Mouse (Mus musculus) lung, embryonic 15.5 days (tissue): ENCODE data around the gene Asic1. TPM values are rescaled to one million over a fixed set of nuclear protein-coding genes. Genes with fewer than 3 reads are reported as not detected.

Source experiments
- ATAC-seq: fragments of 200-750 bp; cut with Nextera tagmentation; 2 replicates; pipeline ENCODE4 v1.8.0; 2017; ENCODE audit warnings: moderate number of reproducible peaks, borderline replicate concordance; ENCODE audit not compliant: low FRiP score, low TSS enrichment; ENCODE audit errors: extremely low read depth
- H3K27ac ChIP-seq: fragments of 300-500 bp; sonication (generic); 2 replicates; pipeline ENCODE4 v1.5.1; 2015; ENCODE audit warnings: moderate library complexity, mild to moderate bottlenecking, inconsistent platforms
- H3K27me3 ChIP-seq: fragments of 300-500 bp; sonication (generic); 2 replicates; pipeline ENCODE4 v1.6.1; 2015; ENCODE audit warnings: inconsistent platforms
- H3K36me3 ChIP-seq: fragments of 300-500 bp; sonication (generic); 2 replicates; pipeline ENCODE4 v1.6.1; 2015; ENCODE audit warnings: inconsistent platforms
- H3K4me1 ChIP-seq: fragments of 300-500 bp; sonication (generic); 2 replicates; pipeline ENCODE4 v1.6.1; 2015; ENCODE audit warnings: inconsistent platforms
- H3K4me2 ChIP-seq: fragments of 300-500 bp; sonication (generic); 2 replicates; pipeline ENCODE4 v1.6.1; 2015; ENCODE audit warnings: inconsistent platforms, mild to moderate bottlenecking, moderate library complexity
- H3K4me3 ChIP-seq: fragments of 300-500 bp; sonication (generic); 2 replicates; pipeline ENCODE4 v1.5.1; 2015; ENCODE audit warnings: mild to moderate bottlenecking, inconsistent platforms
- H3K9ac ChIP-seq: fragments of 300-500 bp; sonication (generic); 2 replicates; pipeline ENCODE4 v1.6.1; 2015; ENCODE audit warnings: inconsistent platforms
- H3K9me3 ChIP-seq: fragments of 300-500 bp; sonication (generic); 2 replicates; pipeline ENCODE4 v1.6.1; 2016; ENCODE audit warnings: inconsistent platforms
- WGBS: fragments of 180-500 bp; shearing (Covaris S2); methylation state at CpG from one replicate; pipeline ENCODE4 v1.1.7; 2015; 5-methylcytosine and 5-hydroxymethylcytosine counted together
- polyA plus RNA-seq: library from polyadenylated mRNA; unstranded; fragments of >200 nt; fragmentation: Nextera tagmentation; extraction: Ambion mirVana; gene quantifications from 2 replicates; pipeline ENCODE4 v1.2.1, GENCODE M21; 2015

The Asic1 gene
- polyA plus RNA-seq, 1 experiment from 2014 or later: 1.8 TPM

- Histone ChIP-seq H3K4me2 (0 out of 2 replicates have a peak overlapping the region, but pooled peaks have one; percentile 76), H3K36me3 (peaks cover 52% of the 10 kb centered on the region)
Observed at GRCm38 (mm10) chr15:99704881-99705280, 34.7 kb downstream of the Asic1 start.

GRCm38 (mm10) chr15:99705440-99706048, 35.4 kb downstream of the Asic1 start, which contains the start of gene Gm17349:
TSS of gene Gm17349 (minus strand) at chr15:99705490.
- H3K27ac ChIP-seq: peak within 1 kb of the TSS; percentile 41
- no peaks in the 10 kb centered on the region for H3K27me3 ChIP-seq
- WGBS: 69% methylated on average over 11 of the region's 11 CpGs
- H3K36me3 ChIP-seq: peaks cover 59% of the 10 kb centered on the region
- no peaks in the 10 kb centered on the region for H3K9me3 ChIP-seq
- no peak for ATAC-seq
- peaks cover 23% of the 10 kb centered on the region for H3K4me1 ChIP-seq
- no peak within 1 kb of the TSS for H3K4me3 ChIP-seq
- H3K4me2 ChIP-seq: peak within 1 kb of the TSS; percentile 76
- H3K9ac ChIP-seq: 0 out of 2 replicates have a peak within 1 kb of the TSS, but pooled peaks have one; percentile 15

More at GRCm38 (mm10) chr15:99704881-99705280, 34.7 kb downstream of the Asic1 start:
- peaks cover 23% of the 10 kb centered on the region for H3K4me1 ChIP-seq
- ATAC-seq: no peak
- no peak overlapping the region for H3K4me3 ChIP-seq
- no peaks in the 10 kb centered on the region for H3K9me3 ChIP-seq
- no peak overlapping the region for H3K9ac ChIP-seq
- 77% methylated on average over 7 of the region's 7 CpGs for WGBS
- H3K27ac ChIP-seq: peak overlapping the region; percentile 41
- H3K27me3 ChIP-seq: no peaks in the 10 kb centered on the region

GRCm38 (mm10) chr15:99708176-99708575, 38.0 kb downstream of the Asic1 start:
- Histone ChIP-seq H3K27me3 (no peaks in the 10 kb centered on the region), H3K9ac (no peak overlapping the region), H3K27ac (no peak overlapping the region), H3K9me3 (no peaks in the 10 kb centered on the region), H3K36me3 (peaks cover 85% of the 10 kb centered on the region), H3K4me2 (no peak overlapping the region), H3K4me1 (peaks cover 12% of the 10 kb centered on the region), H3K4me3 (no peak overlapping the region)
- WGBS: 95% methylated on average over 13 of the region's 13 CpGs
- ATAC-seq: no peak

GRCm38 (mm10) chr15:99710221-99711190, 40.3 kb downstream of the Asic1 start:
- Histone ChIP-seq H3K4me1 (no peaks in the 10 kb centered on the region), H3K9me3 (no peaks in the 10 kb centered on the region), H3K36me3 (peaks cover 86% of the 10 kb centered on the region), H3K4me3 (no peak overlapping the region), H3K27me3 (no peaks in the 10 kb centered on the region), H3K27ac (no peak overlapping the region), H3K4me2 (no peak overlapping the region), H3K9ac (no peak overlapping the region)
- 82% methylated on average over 10 of the region's 10 CpGs for WGBS
- ATAC-seq: no peak

GRCm38 (mm10) chr15:99711491-99711890, 41.3 kb downstream of the Asic1 start:
- no peak overlapping the region for H3K9ac ChIP-seq
- H3K4me3 ChIP-seq: no peak overlapping the region
- peaks cover 79% of the 10 kb centered on the region for H3K36me3 ChIP-seq
- 0 out of 2 replicates have a peak, but pooled peaks cover 2% of the 10 kb centered on the region for H3K4me1 ChIP-seq
- no peak overlapping the region for H3K4me2 ChIP-seq
- no peaks in the 10 kb centered on the region for H3K9me3 ChIP-seq
- H3K27ac ChIP-seq: no peak overlapping the region
- 58% methylated on average over 3 of the region's 3 CpGs for WGBS
- no peak for ATAC-seq
- H3K27me3 ChIP-seq: no peaks in the 10 kb centered on the region

- Histone ChIP-seq H3K4me1 (0 out of 2 replicates have a peak, but pooled peaks cover 2% of the 10 kb centered on the region), H3K4me3 (no peak overlapping the region), H3K4me2 (no peak overlapping the region), H3K27me3 (no peaks in the 10 kb centered on the region), H3K9ac (no peak overlapping the region), H3K27ac (no peak overlapping the region), H3K9me3 (no peaks in the 10 kb centered on the region), H3K36me3 (peaks cover 66% of the 10 kb centered on the region)
- no peak for ATAC-seq
- 70% methylated on average over 13 of the region's 13 CpGs for WGBS
Observed at GRCm38 (mm10) chr15:99712666-99713559, 42.7 kb downstream of the Asic1 start.

- Histone ChIP-seq H3K27me3 (no peaks in the 10 kb centered on the region), H3K4me1 (0 out of 2 replicates have a peak, but pooled peaks cover 2% of the 10 kb centered on the region), H3K4me2 (no peak overlapping the region), H3K9me3 (no peaks in the 10 kb centered on the region), H3K36me3 (peaks cover 59% of the 10 kb centered on the region), H3K9ac (no peak overlapping the region), H3K27ac (no peak overlapping the region), H3K4me3 (no peak overlapping the region)
- no peak for ATAC-seq
- WGBS: 86% methylated on average over 3 of the region's 3 CpGs
Observed at GRCm38 (mm10) chr15:99713569-99713968, 43.4 kb downstream of the Asic1 start.

GRCm38 (mm10) chr15:99714206-99714605, 44.0 kb downstream of the Asic1 start:
- H3K9ac ChIP-seq: no peak overlapping the region
- no peak overlapping the region for H3K27ac ChIP-seq
- H3K4me1 ChIP-seq: 0 out of 2 replicates have a peak, but pooled peaks cover 2% of the 10 kb centered on the region
- WGBS: 64% methylated on average over 4 of the region's 4 CpGs
- no peaks in the 10 kb centered on the region for H3K9me3 ChIP-seq
- H3K4me3 ChIP-seq: no peak overlapping the region
- H3K27me3 ChIP-seq: no peaks in the 10 kb centered on the region
- peaks cover 53% of the 10 kb centered on the region for H3K36me3 ChIP-seq
- ATAC-seq: no peak
- H3K4me2 ChIP-seq: no peak overlapping the region

- Histone ChIP-seq H3K9ac (no peak overlapping the region), H3K9me3 (no peaks in the 10 kb centered on the region), H3K27ac (no peak overlapping the region), H3K36me3 (peaks cover 46% of the 10 kb centered on the region), H3K27me3 (no peaks in the 10 kb centered on the region), H3K4me1 (0 out of 2 replicates have a peak, but pooled peaks cover 2% of the 10 kb centered on the region), H3K4me3 (no peak overlapping the region), H3K4me2 (no peak overlapping the region)
- ATAC-seq: peak; percentile 15; the same call in 1 of the 2 replicates
- 48% methylated on average over 7 of the region's 7 CpGs for WGBS
Observed at GRCm38 (mm10) chr15:99714858-99715257, 44.7 kb downstream of the Asic1 start.

GRCm38 (mm10) chr15:99715361-99715865, 45.2 kb downstream of the Asic1 start:
- H3K4me2 ChIP-seq: no peak overlapping the region
- 82% methylated on average over 13 of the region's 13 CpGs for WGBS
- H3K9ac ChIP-seq: no peak overlapping the region
- ATAC-seq: no peak
- no peaks in the 10 kb centered on the region for H3K27me3 ChIP-seq
- peaks cover 41% of the 10 kb centered on the region for H3K36me3 ChIP-seq
- 0 out of 2 replicates have a peak, but pooled peaks cover 2% of the 10 kb centered on the region for H3K4me1 ChIP-seq
- H3K9me3 ChIP-seq: no peaks in the 10 kb centered on the region
- no peak overlapping the region for H3K4me3 ChIP-seq
- H3K27ac ChIP-seq: no peak overlapping the region
